In the genomic region with DNA sequence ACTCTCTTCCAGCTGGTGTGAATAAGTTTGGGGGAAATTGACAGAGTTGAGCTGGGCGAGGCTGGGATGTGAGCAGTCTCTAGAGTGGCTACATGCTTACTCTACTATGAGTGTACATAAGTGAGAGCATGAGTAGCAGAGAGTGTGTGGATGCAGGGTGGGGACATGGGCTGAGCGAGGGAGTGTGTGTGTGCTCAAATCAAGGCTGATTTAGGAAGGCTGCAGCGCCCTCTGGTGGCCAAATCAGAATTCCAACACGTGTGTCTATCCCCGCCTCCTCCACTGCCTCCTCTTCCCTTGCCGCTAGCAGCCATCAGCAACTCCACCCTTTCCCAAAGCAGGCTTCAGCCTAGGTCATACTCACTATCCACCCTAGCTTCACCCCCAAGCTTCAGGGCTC, we compare ENCODE assay signal across 8 mouse cellular contexts. TPM values are rescaled to one million over a fixed set of nuclear protein-coding genes. Genes with fewer than 3 reads are reported as not detected.
DNase-seq lines count a peak whose midpoint lies in the region; ATAC-seq lines count a peak whose summit lies in the region.

No protein-coding gene starts in this region.

- no peak overlapping the region for H3K4me3 ChIP-seq in forebrain, embryonic 13.5 days
- H3K4me3 ChIP-seq in hindbrain, embryonic 15.5 days: no peak overlapping the region

- H3K9ac ChIP-seq in forebrain, embryonic 13.5 days: no peak overlapping the region
- H3K9ac ChIP-seq in hindbrain, embryonic 15.5 days: no peak overlapping the region

- H3K4me2 ChIP-seq in forebrain, embryonic 13.5 days: no peak overlapping the region
- H3K4me2 ChIP-seq in hindbrain, embryonic 15.5 days: no peak overlapping the region

- peaks cover 40% of the 10 kb centered on the region for H3K27me3 ChIP-seq in forebrain, embryonic 13.5 days
- H3K27me3 ChIP-seq in hindbrain, embryonic 15.5 days: peaks cover 5% of the 10 kb centered on the region; the same call in 1 of the 2 replicates

- peak; percentile 59 for ATAC-seq in forebrain, embryonic 13.5 days
- ATAC-seq in hindbrain, embryonic 15.5 days (ENCODE audit: low FRiP score, low read depth): peak; percentile 69; the same call in 1 of the 2 replicates

- no peaks in the 10 kb centered on the region for H3K36me3 ChIP-seq in forebrain, embryonic 13.5 days (ENCODE audit: poor library complexity, severe bottlenecking)
- no peaks in the 10 kb centered on the region for H3K36me3 ChIP-seq in hindbrain, embryonic 15.5 days

- H3K27ac ChIP-seq in forebrain, embryonic 13.5 days: no peak overlapping the region
- no peak overlapping the region for H3K27ac ChIP-seq in hindbrain, embryonic 15.5 days (replicated peaks)

- 8% methylated on average over 6 of the region's 6 CpGs for WGBS in forebrain, embryonic 13.5 days
- 9% methylated on average over 6 of the region's 6 CpGs for WGBS in hindbrain, embryonic 15.5 days

- no peaks in the 10 kb centered on the region for H3K9me3 ChIP-seq in forebrain, embryonic 13.5 days (replicated peaks)
- H3K9me3 ChIP-seq in hindbrain, embryonic 15.5 days: no peaks in the 10 kb centered on the region

- peaks cover 3% of the 10 kb centered on the region for H3K4me1 ChIP-seq in forebrain, embryonic 13.5 days
- peaks cover 4% of the 10 kb centered on the region for H3K4me1 ChIP-seq in hindbrain, embryonic 15.5 days (replicated peaks)

- DNase-seq in MEL-GATA-1-ER (ENCODE audit: extremely low read depth, low read depth): peak; percentile 58
- DNase-seq in c-Kit-negative CD71-positive TER-119-positive erythroid progenitor cells, embryonic 14.5 days (ENCODE audit: low read depth, low spot score): peak; percentile 41
- DNase-seq in layer of hippocampus, postnatal 36 days: peak; percentile 62 to 71
- peak; percentile 76 for DNase-seq in lung, postnatal 25 days (ENCODE audit: low spot score)
- peak; percentile 74 for DNase-seq in right cerebral cortex, adult 18-20 months
- peak; percentile 57 for DNase-seq in yolk sac, embryonic 10.5 days (ENCODE audit: low spot score)

RNA-seq across cellular contexts. Expression of a gene that starts 5.9 kb away (rescaled TPM):
- polyA plus RNA-seq in forebrain, embryonic 13.5 days (2015; fragmentation: Nextera tagmentation; extraction: Ambion mirVana): 0.10 TPM in 1 of 2 replicates, not detected in the other
- polyA plus RNA-seq in hindbrain, embryonic 15.5 days (2015; fragmentation: Nextera tagmentation; extraction: Ambion mirVana): 0.14 and 0.18 TPM in 2 replicates
- total RNA-seq in layer of hippocampus, postnatal 36 days (2021): under 1 TPM; 0.30 to 0.50 TPM

RNA-seq across cellular contexts. Expression of a gene that starts 10.9 kb away (rescaled TPM):
- 11.4 and 13.1 TPM in 2 replicates for polyA plus RNA-seq in forebrain, embryonic 13.5 days (2015; fragmentation: Nextera tagmentation; extraction: Ambion mirVana)
- 20.9 and 23.2 TPM in 2 replicates for polyA plus RNA-seq in hindbrain, embryonic 15.5 days (2015; fragmentation: Nextera tagmentation; extraction: Ambion mirVana)
- total RNA-seq in layer of hippocampus, postnatal 36 days (2021): 1 to 10 TPM; 1.5 to 2.1 TPM

RNA-seq across cellular contexts. Expression of a gene that starts 29.1 kb away (rescaled TPM):
- polyA plus RNA-seq in forebrain, embryonic 13.5 days (2015; fragmentation: Nextera tagmentation; extraction: Ambion mirVana): not detected in 2 replicates
- polyA plus RNA-seq in hindbrain, embryonic 15.5 days (2015; fragmentation: Nextera tagmentation; extraction: Ambion mirVana): not detected in 2 replicates
- under 1 TPM in 1 of 2 experiments, not detected in 1; 0.25 TPM for total RNA-seq in layer of hippocampus, postnatal 36 days (2021)

RNA-seq across cellular contexts. Expression of a gene that starts 33.2 kb away (rescaled TPM):
- 0.10 TPM in 1 of 2 replicates, not detected in the other for polyA plus RNA-seq in forebrain, embryonic 13.5 days (2015; fragmentation: Nextera tagmentation; extraction: Ambion mirVana)
- polyA plus RNA-seq in hindbrain, embryonic 15.5 days (2015; fragmentation: Nextera tagmentation; extraction: Ambion mirVana): 0.12 and 0.24 TPM in 2 replicates
- total RNA-seq in layer of hippocampus, postnatal 36 days (2021): not detected
